Mouse (Mus musculus): Measurements from ENCODE around the gene Pyurf.

Pyurf gene

GRCm38 (mm10) chr6:57691467-57692261 lies at the start of gene Pyurf:
Gene Pyurf (minus strand): TSS chr6:57692078.
- DNase-seq, result peak; percentile 93

GRCm38 (mm10) chr6:57721347-57721746 lies 29.5 kb upstream of the Pyurf start:
- DNase-seq, result no peak

DNA sequence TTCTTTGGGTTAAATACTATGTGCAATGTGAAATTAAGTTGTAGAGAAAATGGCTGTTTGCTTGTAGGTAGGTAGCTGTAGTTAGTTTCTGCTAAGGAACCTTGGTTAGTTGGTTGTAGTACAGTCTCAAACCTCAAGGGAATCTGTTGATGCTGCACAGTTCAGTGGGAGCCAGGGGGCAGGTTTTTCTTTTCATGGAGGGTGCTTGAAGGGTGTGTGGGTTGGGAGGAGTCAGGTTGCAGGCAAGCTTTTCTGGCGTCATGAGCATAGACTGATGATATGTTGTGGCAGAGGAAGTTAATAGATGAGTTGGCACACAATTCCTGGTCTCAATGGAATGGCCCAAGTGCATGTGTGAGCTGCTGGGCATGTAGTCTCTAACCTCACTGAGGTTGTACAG lies 19.8 kb upstream of the Pyurf start:
- DNase-seq, result no peak

DNA sequence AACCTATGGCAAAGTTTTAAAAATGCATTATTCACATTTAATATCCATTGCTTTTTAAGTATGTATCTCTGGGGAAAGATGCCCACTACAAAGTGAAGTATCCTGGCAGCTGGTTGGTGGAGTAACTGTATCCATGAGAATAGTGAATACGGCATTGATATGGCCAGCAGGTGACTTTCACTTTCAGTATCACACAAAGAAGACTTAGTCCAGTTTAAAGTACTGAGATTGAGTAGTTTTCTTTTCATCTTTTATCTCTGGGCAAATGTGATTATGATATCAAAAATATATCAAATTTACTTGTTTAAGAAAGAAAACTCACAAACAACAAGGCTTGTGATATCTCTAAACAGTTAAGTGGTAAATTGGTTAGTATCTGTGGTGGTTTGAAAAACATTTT lies 14.8 kb upstream of the Pyurf start:
- no peak for DNase-seq

- DNase-seq, result no peak
Observed at GRCm38 (mm10) chr6:57703703-57704102, 11.8 kb upstream of the Pyurf start.

GRCm38 (mm10) chr6:57702743-57703499 lies 11.0 kb upstream of the Pyurf start:
- DNase-seq, result peak; percentile 96

DNA sequence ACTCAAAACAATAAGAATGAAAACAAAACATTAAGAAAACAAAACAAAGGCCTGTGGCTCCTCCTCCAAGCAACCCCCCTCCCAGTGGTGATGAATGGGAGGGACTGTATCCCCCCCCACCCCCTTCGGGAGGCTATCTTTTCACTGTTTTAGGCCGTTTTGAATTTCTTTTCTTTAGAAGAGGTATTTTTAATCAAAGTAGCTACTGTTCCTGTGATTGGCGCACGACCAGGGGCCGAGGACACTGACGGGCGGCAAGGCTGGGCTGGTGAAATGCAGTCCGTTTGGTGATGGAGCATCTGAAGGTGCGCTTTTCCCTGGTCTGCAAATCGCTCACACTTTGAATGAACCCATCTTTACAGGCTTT lies 10.5 kb upstream of the Pyurf start, which contains the start of gene Lancl2:
Lancl2 (plus strand) TSS at position 165 of the 367 bp plus-strand sequence.
- DNase-seq, result no peak

DNA sequence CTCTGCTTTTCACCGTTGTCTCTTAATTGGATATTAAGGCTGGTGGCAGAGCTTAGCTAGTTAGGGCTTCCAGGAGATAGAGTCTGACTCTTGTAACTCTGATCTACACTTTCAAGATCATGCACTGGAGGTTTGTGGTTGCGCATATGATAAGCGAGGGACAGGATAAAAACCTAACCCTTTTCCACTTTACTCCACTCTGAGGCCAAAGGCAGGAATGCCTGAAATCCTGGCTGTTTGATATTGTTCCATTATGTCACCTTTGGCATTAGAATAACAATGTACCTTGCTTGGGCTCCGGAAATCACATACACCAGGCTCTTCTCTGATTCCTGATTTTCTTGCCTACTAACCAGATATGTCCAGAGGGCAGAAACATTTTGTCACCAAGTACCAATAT lies 9.8 kb upstream of the Pyurf start:
- DNase-seq, result no peak

GRCm38 (mm10) chr6:57693116-57693515 lies 1.2 kb upstream of the Pyurf start:
- no peak for DNase-seq

- DNase-seq, result no peak
Observed at GRCm38 (mm10) chr6:57684156-57684555, 7.7 kb downstream of the Pyurf start.

DNA sequence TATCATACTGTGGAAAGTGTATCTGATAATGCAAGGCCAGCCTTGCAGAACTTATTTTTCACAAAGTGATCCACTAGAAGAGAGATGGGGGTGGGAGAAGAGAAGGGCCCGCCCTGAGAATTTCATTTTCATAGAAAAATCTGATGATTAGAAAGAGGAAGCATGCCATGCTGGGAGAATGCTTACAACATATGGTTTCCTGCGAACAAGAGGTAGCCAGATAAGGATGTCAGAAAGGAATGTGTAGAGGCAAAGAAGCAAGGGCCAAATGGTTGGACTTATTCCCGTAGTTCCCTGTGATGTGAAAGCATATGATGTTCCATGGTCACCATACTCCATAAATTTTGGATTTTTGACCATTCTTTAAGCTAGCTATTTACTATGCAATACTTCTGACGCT lies 30.6 kb downstream of the Pyurf start:
- no peak for DNase-seq

GRCm38 (mm10) chr6:57647256-57647655 lies 44.6 kb downstream of the Pyurf start:
- no peak for DNase-seq

DNA sequence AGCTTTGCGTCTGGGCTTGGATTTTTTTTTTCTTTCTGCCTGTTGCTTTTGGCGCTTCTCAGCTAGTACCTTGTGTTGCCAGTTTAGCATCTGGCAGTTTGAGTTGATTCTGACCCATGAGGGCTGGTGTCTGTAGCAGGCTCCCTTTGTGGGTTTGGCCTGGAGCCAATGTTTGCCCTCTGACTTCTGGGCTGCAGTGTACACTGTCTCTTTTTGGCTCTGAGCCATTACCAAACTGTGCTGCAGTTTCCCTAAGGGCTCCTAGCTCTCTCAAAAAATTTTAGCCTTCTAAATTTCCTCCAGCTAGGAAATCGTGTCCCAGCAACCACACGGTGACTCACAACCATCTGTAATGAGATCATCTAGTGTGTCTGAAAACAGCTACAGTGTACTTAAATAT lies 50.1 kb downstream of the Pyurf start:
- DNase-seq, result peak; percentile 34

DNA sequence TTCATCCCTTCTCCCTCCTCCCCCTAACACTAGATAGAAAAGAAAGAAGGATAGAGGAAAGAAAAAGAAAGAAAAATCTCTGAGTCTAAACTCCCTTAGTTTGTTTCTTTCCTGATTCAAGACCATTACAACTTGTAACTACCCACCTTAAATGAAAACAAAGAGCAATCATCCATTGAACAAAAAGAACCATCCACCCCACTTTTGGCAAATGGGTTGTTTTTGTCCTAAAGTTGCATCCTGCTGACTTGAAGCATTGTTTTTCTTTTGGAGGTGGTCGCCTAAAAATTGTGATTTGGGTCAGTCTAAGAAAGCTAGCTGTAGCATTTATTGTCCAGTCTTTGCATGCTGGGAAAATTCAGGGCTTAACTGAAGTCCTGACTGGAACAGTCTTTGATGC lies 52.3 kb downstream of the Pyurf start:
- DNase-seq, result no peak
